Mouse (Mus musculus) megakaryocyte-erythroid progenitor cell, adult 5-6 weeks (primary cell): ENCODE results near the gene Ltk. TPM values are rescaled to one million over a fixed set of nuclear protein-coding genes. Genes with fewer than 3 reads are reported as not detected.
"Not testable (repeated sequence)": the region's sequence is repeated elsewhere in the genome, so short reads cannot be mapped to it uniquely, and the experiment has no call there.

Experiments
- ATAC-seq: replicated peaks from 2 replicates; pipeline ENCODE4 v1.8.0; 2016; ENCODE audit warnings: mild to moderate bottlenecking, inconsistent platforms; ENCODE audit not compliant: severe bottlenecking, poor library complexity, low FRiP score, low TSS enrichment
- total RNA-seq, 2 experiments: library from RNA; stranded (forward) in 1 of 2; stranded (reverse) in 1 of 2; fragments of 200-1000, 215-1000 nt in 1 of 2; fragments of >200 nt in 1 of 2; fragmentation: Nextera tagmentation in 1 of 2; gene quantifications; 2 replicates each; pipeline ENCODE4 v1.2.3; 2014 to 2017

The Ltk gene
- total RNA-seq, 2 experiments from 2014 or later = not detected

- ATAC-seq = not testable (repeated sequence)
Measured at GRCm38 (mm10) chr2:119715868-119716267, 44.4 kb downstream of the Ltk start.

- ATAC-seq = no peak
Measured at GRCm38 (mm10) chr2:119710011-119710410, 50.2 kb downstream of the Ltk start.

GRCm38 (mm10) chr2:119707676-119708075, 52.6 kb downstream of the Ltk start:
- no peak for ATAC-seq

GRCm38 (mm10) chr2:119703171-119703570, 57.1 kb downstream of the Ltk start:
- no peak for ATAC-seq

Other genes starting within 250 kb of the Ltk start
- 0.37 TPM in 1 of 2 replicates, not detected in the other for gene Exd1, start 212.8 kb downstream of the Ltk start, total RNA-seq (2014; fragmentation: Nextera tagmentation)
- gene Exd1, start 212.8 kb downstream of the Ltk start, total RNA-seq (2017) = not detected in 2 replicates
- gene Chp1, start 212.7 kb downstream of the Ltk start, total RNA-seq (2014; fragmentation: Nextera tagmentation) = 36.7 and 54.6 TPM in 2 replicates
- 48.5 and 63.0 TPM in 2 replicates for gene Chp1, start 212.7 kb downstream of the Ltk start, total RNA-seq (2017)
- gene Nusap1, start 142.1 kb downstream of the Ltk start, total RNA-seq (2014; fragmentation: Nextera tagmentation) = 31.2 and 40.4 TPM in 2 replicates
- 64.8 and 66.4 TPM in 2 replicates for gene Nusap1, start 142.1 kb downstream of the Ltk start, total RNA-seq (2017)
- gene Oip5, start 142.0 kb downstream of the Ltk start, total RNA-seq (2014; fragmentation: Nextera tagmentation) = 26.0 TPM in 2 replicates
- gene Oip5, start 142.0 kb downstream of the Ltk start, total RNA-seq (2017) = 21.8 and 41.9 TPM in 2 replicates
- gene Ndufaf1, start 97.6 kb downstream of the Ltk start, total RNA-seq (2014; fragmentation: Nextera tagmentation) = 45.0 and 46.6 TPM in 2 replicates
- 31.1 and 40.3 TPM in 2 replicates for gene Ndufaf1, start 97.6 kb downstream of the Ltk start, total RNA-seq (2017)
- 43.1 and 43.6 TPM in 2 replicates for gene Rtf1, start 85.4 kb downstream of the Ltk start, total RNA-seq (2014; fragmentation: Nextera tagmentation)
- gene Rtf1, start 85.4 kb downstream of the Ltk start, total RNA-seq (2017) = 44.9 and 49.4 TPM in 2 replicates
- not detected in 2 replicates for gene Itpka, start 18.1 kb downstream of the Ltk start, total RNA-seq (2014; fragmentation: Nextera tagmentation)
- gene Itpka, start 18.1 kb downstream of the Ltk start, total RNA-seq (2017) = not detected in 2 replicates
- gene Rpap1, start 27.1 kb upstream of the Ltk start, total RNA-seq (2014; fragmentation: Nextera tagmentation) = 22.5 and 24.4 TPM in 2 replicates
- 5.0 and 9.1 TPM in 2 replicates for gene Rpap1, start 27.1 kb upstream of the Ltk start, total RNA-seq (2017)
- gene Tyro3, start 37.3 kb upstream of the Ltk start, total RNA-seq (2014; fragmentation: Nextera tagmentation) = 0.45 TPM in 1 of 2 replicates, not detected in the other
- gene Tyro3, start 37.3 kb upstream of the Ltk start, total RNA-seq (2017) = not detected in 2 replicates
- 76.3 and 98.4 TPM in 2 replicates for gene Mga, start 136.8 kb upstream of the Ltk start, total RNA-seq (2014; fragmentation: Nextera tagmentation)
- gene Mga, start 136.8 kb upstream of the Ltk start, total RNA-seq (2017) = 82.5 and 83.6 TPM in 2 replicates
- gene Mapkbp1, start 212.3 kb upstream of the Ltk start, total RNA-seq (2014; fragmentation: Nextera tagmentation) = 4.5 and 5.0 TPM in 2 replicates
- 2.8 and 6.7 TPM in 2 replicates for gene Mapkbp1, start 212.3 kb upstream of the Ltk start, total RNA-seq (2017)